Comparison of ENCODE assay signal across 11 mouse cellular contexts in the genomic region with DNA sequence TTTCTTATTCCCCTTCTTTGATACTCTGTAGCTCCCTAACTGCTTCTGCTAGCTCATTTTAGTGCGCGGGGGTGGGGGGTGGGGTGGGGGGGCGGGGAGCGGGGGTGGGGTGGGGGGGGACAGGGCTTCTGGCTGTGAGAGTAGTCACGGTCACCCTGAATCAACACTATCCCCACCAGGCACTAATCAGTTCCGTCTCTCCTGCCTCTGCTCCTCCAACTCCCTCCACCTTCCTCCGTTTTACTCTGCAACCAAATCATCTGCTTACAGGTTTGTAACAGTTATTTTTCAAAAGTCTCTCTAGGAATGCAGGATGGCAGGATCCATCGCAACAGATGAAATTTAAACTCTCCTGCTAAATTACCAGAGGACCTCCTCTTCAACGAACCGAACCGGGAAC.
DNase-seq lines count a peak whose midpoint lies in the region; ATAC-seq and TF ChIP-seq lines count a peak whose summit lies in the region.
"Had no signal": no experiment of that assay in that cellular context is flagged by ENCODE, and none has a peak within 500 bp of the region (broad histone marks: within the 10 kb centered on the region; RNA-seq: fewer than 3 reads in every experiment).

No protein-coding gene starts in this region.

- H3K27me3 ChIP-seq in heart, embryonic 10.5 days (ENCODE audit: insufficient read depth, poor library complexity, severe bottlenecking), result no peaks in the 10 kb centered on the region
- H3K27me3 ChIP-seq in lung, postnatal 0 days (replicated peaks; ENCODE audit: insufficient read depth, low read length), result no peaks in the 10 kb centered on the region
- H3K27me3 ChIP-seq in intestine, embryonic 14.5 days (replicated peaks; ENCODE audit: control insufficient read depth, insufficient read depth, low read length), result no peaks in the 10 kb centered on the region
- H3K27me3 ChIP-seq in midbrain, postnatal 0 days (ENCODE audit: insufficient read depth, low read length), result no peaks in the 10 kb centered on the region

- H3K4me2 ChIP-seq in lung, postnatal 0 days (replicated peaks; ENCODE audit: low read depth, low read length), result peak overlapping the region; percentile 42
- H3K4me2 ChIP-seq in intestine, embryonic 14.5 days (ENCODE audit: low read length), result peak overlapping the region; percentile 39
- peak overlapping the region; percentile 24 for H3K4me2 ChIP-seq in midbrain, postnatal 0 days (ENCODE audit: low read depth, low read length, poor library complexity, severe bottlenecking)

- no peak for TF ChIP-seq CTCF in lung, postnatal 0 days (IDR thresholded peaks at IDR 0.05)
- no peak for TF ChIP-seq CTCF in midbrain, postnatal 0 days (IDR thresholded peaks at IDR 0.05)

- no peak for DNase-seq in heart, embryonic 10.5 days (ENCODE audit: low spot score)
- DNase-seq in heart, postnatal 14 days, result no peak
- DNase-seq in lung, postnatal 0 days (ENCODE audit: low spot score), result no peak
- no peak for DNase-seq in lung, postnatal 10 days
- DNase-seq in intestine, embryonic 14.5 days (ENCODE audit: low spot score), result no peak
- no peak for DNase-seq in midbrain, postnatal 0 days (ENCODE audit: low spot score)
- DNase-seq in left cerebral cortex, adult 11 months (ENCODE audit: low spot score), result no peak
- no peak for DNase-seq in natural killer cell, adult 2 months (ENCODE audit: low spot score in 2 of 2)
- DNase-seq: right cerebral cortex, adult 18-20 months; thymus, adult 2 months had no signal

- peak overlapping the region; percentile 53 for H3K4me3 ChIP-seq in heart, embryonic 10.5 days
- H3K4me3 ChIP-seq in lung, postnatal 0 days (ENCODE audit: low read depth, low read length), result no peak overlapping the region
- no peak overlapping the region for H3K4me3 ChIP-seq in intestine, embryonic 14.5 days (ENCODE audit: low read depth, low read length)
- H3K4me3 ChIP-seq in midbrain, postnatal 0 days (ENCODE audit: low read depth, low read length), result no peak overlapping the region

- H3K27ac ChIP-seq in heart, embryonic 10.5 days, result no peak overlapping the region
- no peak overlapping the region for H3K27ac ChIP-seq in lung, postnatal 0 days (ENCODE audit: low read length)
- no peak overlapping the region for H3K27ac ChIP-seq in intestine, embryonic 14.5 days (ENCODE audit: low read depth)
- no peak overlapping the region for H3K27ac ChIP-seq in midbrain, postnatal 0 days (ENCODE audit: low read depth, low read length)
- H3K27ac ChIP-seq: macrophage had no signal

- intact Hi-C loops in heart, postnatal 14 days (cut with DNase I), result no loop called here

- H3K4me1 ChIP-seq in heart, embryonic 10.5 days, result no peaks in the 10 kb centered on the region
- no peaks in the 10 kb centered on the region for H3K4me1 ChIP-seq in lung, postnatal 0 days (ENCODE audit: insufficient read depth, low read depth, low read length)
- no peaks in the 10 kb centered on the region for H3K4me1 ChIP-seq in intestine, embryonic 14.5 days (replicated peaks; ENCODE audit: control insufficient read depth, insufficient read depth, low read length)
- H3K4me1 ChIP-seq in midbrain, postnatal 0 days (ENCODE audit: insufficient read depth, low read length), result no peaks in the 10 kb centered on the region

- no peak for ATAC-seq in lung, postnatal 0 days
- ATAC-seq in intestine, embryonic 14.5 days (replicated peaks; ENCODE audit: low FRiP score, low TSS enrichment, low read depth), result no peak
- ATAC-seq in midbrain, postnatal 0 days (ENCODE audit: low FRiP score), result no peak

- H3K9ac ChIP-seq in lung, postnatal 0 days (replicated peaks; ENCODE audit: low read depth), result no peak overlapping the region
- no peak overlapping the region for H3K9ac ChIP-seq in intestine, embryonic 14.5 days (ENCODE audit: low read length)
- no peak overlapping the region for H3K9ac ChIP-seq in midbrain, postnatal 0 days (replicated peaks; ENCODE audit: low read length, poor library complexity, severe bottlenecking)

- H3K9me3 ChIP-seq in heart, embryonic 10.5 days, result no peaks in the 10 kb centered on the region
- no peaks in the 10 kb centered on the region for H3K9me3 ChIP-seq in lung, postnatal 0 days (ENCODE audit: low read length)
- H3K9me3 ChIP-seq in intestine, embryonic 14.5 days (ENCODE audit: control insufficient read depth, low read length), result no peaks in the 10 kb centered on the region
- H3K9me3 ChIP-seq in midbrain, postnatal 0 days (ENCODE audit: low read length), result no peaks in the 10 kb centered on the region

- no peak for TF ChIP-seq EP300 in lung, postnatal 0 days (IDR thresholded peaks at IDR 0.05)

- WGBS in heart, embryonic 10.5 days, result 4% methylated on average over 11 of the region's 11 CpGs
- 7% methylated on average over 11 of the region's 11 CpGs for WGBS in lung, postnatal 0 days
- whole genome bisulfite sequencing in intestine, embryonic 14.5 days, result 13% methylated on average over 11 of the region's 11 CpGs
- 30% methylated on average over 7 of the region's 11 CpGs for WGBS in midbrain, postnatal 0 days

- H3K36me3 ChIP-seq in heart, embryonic 10.5 days, result no peaks in the 10 kb centered on the region
- H3K36me3 ChIP-seq in lung, postnatal 0 days (ENCODE audit: insufficient read depth, low read length), result no peaks in the 10 kb centered on the region
- H3K36me3 ChIP-seq in intestine, embryonic 14.5 days (ENCODE audit: control insufficient read depth, insufficient read depth, low read length), result no peaks in the 10 kb centered on the region
- H3K36me3 ChIP-seq in midbrain, postnatal 0 days (ENCODE audit: insufficient read depth, low read length), result no peaks in the 10 kb centered on the region
